Mouse (Mus musculus) 3T3-L1 (cell line): ENCODE measurements around the gene Rab5a.

Source experiments
- DNase-seq: peaks from one replicate; pipeline ENCODE4 v3.0.0-alpha.2; 2015; ENCODE audit warnings: low read depth, low spot score

The Rab5a gene

DNA sequence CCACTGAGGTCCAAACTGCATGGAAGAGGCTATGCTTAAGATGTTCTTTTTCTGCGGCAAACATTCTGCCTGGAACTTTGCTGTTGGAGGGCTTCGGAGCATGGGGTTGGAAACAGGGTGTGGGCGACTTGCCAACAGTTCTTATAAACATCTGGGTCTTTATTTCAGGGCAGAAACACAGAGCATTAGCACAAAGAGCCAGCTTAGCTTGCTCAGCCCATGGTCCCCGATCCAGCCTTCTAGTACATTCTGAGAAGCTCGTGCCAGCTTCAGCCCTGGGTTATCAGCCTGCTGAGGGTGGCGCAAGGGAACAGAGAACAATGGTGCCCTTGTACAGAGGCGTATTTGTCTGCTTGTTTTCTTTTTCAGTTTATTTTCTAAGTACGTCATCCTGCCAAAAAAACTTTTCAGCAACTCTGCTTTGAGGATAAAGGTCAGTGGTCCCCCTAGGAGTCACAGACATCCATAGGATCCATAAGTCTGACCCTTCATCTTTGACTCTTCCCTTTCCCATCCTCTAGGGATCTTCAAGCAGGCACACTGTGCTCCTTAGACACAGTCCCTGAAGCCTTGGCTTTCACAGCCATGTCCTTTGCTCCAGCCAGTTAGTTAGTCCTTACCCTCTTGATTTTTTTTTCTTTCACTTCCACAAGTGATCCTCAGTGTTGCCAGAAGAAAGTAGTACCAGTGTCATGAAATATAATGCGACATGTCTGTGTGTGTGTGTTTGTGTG is 64.7 kb downstream of the Rab5a start:
- no peak for DNase-seq

DNA sequence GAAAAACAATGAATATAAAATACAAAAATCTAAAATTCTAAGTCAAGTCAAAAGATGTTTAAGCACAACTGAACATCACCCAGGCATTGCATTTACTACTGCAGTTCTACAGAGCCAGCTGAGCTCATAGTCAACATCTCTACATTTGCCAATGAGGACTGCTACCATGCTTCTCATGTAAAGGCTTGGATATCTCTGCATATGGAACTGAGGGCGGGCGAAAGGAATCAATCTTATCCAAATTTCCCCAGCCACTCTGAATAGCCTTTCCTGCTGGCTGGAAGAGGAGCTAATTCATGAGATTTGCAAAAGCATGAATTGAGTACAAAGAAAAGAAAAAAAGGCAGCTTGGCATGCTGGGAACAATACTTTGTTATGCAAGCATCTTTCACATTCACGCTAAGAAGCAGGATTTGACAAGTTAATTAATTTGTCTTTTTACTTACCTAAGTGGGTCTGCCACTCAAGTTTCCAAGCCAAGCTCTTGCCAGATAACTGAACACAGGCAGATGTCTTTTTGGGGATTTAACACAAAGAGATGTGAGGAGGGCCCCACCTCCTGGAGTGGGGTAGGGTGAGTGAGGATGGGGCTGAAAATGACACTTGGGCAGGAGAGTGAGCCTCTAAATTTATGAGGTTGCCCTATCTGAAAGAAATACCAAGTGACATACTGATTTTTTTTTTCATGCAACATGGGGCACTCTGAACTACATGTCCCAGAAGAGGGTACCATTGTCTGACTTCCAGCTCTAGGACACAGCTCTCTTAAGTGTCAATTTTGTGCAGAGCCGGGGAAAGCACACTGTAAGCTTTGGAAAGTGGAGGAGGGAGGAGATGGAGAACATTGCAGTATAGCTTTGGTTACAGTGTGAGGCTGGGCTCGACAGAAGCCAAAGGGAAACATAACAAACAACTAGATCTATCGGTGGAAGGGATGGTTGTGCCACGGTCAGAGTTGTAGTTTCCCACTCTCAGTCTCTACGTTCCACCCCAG is 72.6 kb downstream of the Rab5a start:
- DNase-seq, result no peak

DNA sequence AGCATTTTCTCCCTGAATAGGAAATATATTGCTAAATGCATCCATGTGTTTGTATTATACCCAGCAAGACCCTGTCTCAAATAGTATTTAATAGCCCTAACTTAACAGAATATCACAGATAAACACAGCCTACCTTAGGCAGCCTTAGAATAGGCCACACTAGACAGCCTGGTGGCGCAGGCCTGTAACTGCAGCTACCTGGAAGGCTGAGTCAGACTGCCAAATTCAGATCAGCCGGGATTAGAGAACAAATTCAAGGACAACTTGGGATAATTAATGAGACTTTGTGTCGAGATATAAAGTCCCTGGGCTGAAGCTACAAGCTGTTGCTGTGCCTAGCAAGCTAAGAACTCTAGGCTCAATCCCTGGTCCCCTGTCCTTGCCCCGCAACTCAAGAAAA is 75.1 kb downstream of the Rab5a start:
- DNase-seq, result peak; percentile 20

DNA sequence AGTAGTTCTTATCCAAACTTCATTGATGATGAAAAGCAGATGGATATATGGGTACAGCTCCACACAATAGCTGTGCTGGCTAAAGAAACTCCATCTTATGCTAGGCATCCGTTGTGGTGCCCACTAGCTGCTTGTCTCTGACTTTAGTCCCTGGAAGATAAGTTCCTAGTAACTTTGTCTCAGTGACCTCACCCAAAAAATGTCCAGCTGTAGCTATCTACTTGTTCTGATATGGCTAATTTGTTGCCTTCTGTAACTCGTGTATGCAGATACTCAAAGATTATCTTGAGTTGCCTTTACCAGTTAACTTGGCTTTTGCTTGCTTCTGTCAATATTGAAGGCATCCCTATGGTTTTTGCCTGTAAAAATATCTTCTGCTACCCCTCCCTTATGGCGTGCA is 75.8 kb downstream of the Rab5a start:
- DNase-seq, result no peak
